Mouse (Mus musculus) ES-Bruce4 (cell line): ENCODE measurements around the gene Nsg2.

ENCODE experiments used
- CTCF ChIP-seq: IDR thresholded peaks from one replicate; pipeline ENCODE4 v1.8.1; 2011; ENCODE audit warnings: low read depth, low read length
- EP300 ChIP-seq: IDR thresholded peaks from 2 replicates; pipeline ENCODE4 v1.6.1; 2011; ENCODE audit warnings: low read depth, low read length; ENCODE audit not compliant: insufficient read depth

GRCm38 (mm10) chr11:31976137-31976536 lies 24.1 kb upstream of the Nsg2 start:
- TF ChIP-seq CTCF (no peak), EP300 (no peak)
